Mouse (Mus musculus): ENCODE data around the gene Bdkrb2. TPM values are rescaled to one million over a fixed set of nuclear protein-coding genes. Genes with fewer than 3 reads are reported as not detected.

The Bdkrb2 gene
- polyA plus RNA-seq, 1 experiment from 2014 or later, result 4.0 TPM

- Histone ChIP-seq H3K27ac (replicated peaks) (no peak overlapping the region; the same call in 1 of the 2 replicates), H3K4me2 (replicated peaks; ENCODE audit: low read depth) (no peak overlapping the region; the same call in 1 of the 2 replicates), H3K4me1 (replicated peaks; ENCODE audit: control insufficient read depth, insufficient read depth) (peaks cover 2% of the 10 kb centered on the region; the same call in 1 of the 2 replicates), H3K9me3 (ENCODE audit: control insufficient read depth, low read length) (no peaks in the 10 kb centered on the region), H3K27me3 (ENCODE audit: control insufficient read depth, insufficient read depth, low read length) (no peaks in the 10 kb centered on the region), H3K4me3 (ENCODE audit: low read depth, low read length) (no peak overlapping the region), H3K36me3 (ENCODE audit: control insufficient read depth, insufficient read depth, low read length) (no peaks in the 10 kb centered on the region), H3K9ac (ENCODE audit: low read length) (no peak overlapping the region)
- DNase-seq (ENCODE audit: low spot score) (peak; percentile 77), ATAC-seq (ENCODE audit: low FRiP score, low TSS enrichment) (peak; percentile 58)
- TF ChIP-seq EP300 (optimal IDR thresholded peaks at IDR 0.05), result no peak
- peak; percentile 30 for TF ChIP-seq CTCF (IDR thresholded peaks at IDR 0.05; ENCODE audit: low read depth)
- WGBS, result 18% methylated on average over 2 of the region's 2 CpGs
Observed at GRCm38 (mm10) chr12:105583484-105583883, 20.5 kb downstream of the Bdkrb2 start.

- 26% methylated on average over 11 of the region's 12 CpGs for WGBS
- Histone ChIP-seq H3K9me3 (ENCODE audit: control insufficient read depth, low read length) (no peaks in the 10 kb centered on the region), H3K4me1 (replicated peaks; ENCODE audit: control insufficient read depth, insufficient read depth) (peaks cover 2% of the 10 kb centered on the region; the same call in 1 of the 2 replicates), H3K4me2 (replicated peaks; ENCODE audit: low read depth) (no peak overlapping the region), H3K4me3 (ENCODE audit: low read depth, low read length) (no peak overlapping the region), H3K27ac (replicated peaks) (no peak overlapping the region), H3K27me3 (ENCODE audit: control insufficient read depth, insufficient read depth, low read length) (no peaks in the 10 kb centered on the region), H3K36me3 (ENCODE audit: control insufficient read depth, insufficient read depth, low read length) (no peaks in the 10 kb centered on the region), H3K9ac (ENCODE audit: low read length) (no peak overlapping the region)
- peak; percentile 73 for DNase-seq (ENCODE audit: low spot score)
- peak; percentile 71 for ATAC-seq (ENCODE audit: low FRiP score, low TSS enrichment)
- TF ChIP-seq EP300 (optimal IDR thresholded peaks at IDR 0.05), result no peak
- peak; percentile 98 for TF ChIP-seq CTCF (IDR thresholded peaks at IDR 0.05; ENCODE audit: low read depth)
Observed at GRCm38 (mm10) chr12:105584851-105585250, 21.8 kb downstream of the Bdkrb2 start.

GRCm38 (mm10) chr12:105587526-105587925, 24.5 kb downstream of the Bdkrb2 start:
- no peaks in the 10 kb centered on the region for H3K27me3 ChIP-seq (ENCODE audit: control insufficient read depth, insufficient read depth, low read length)
- no peak overlapping the region for H3K4me2 ChIP-seq (replicated peaks; ENCODE audit: low read depth)
- H3K27ac ChIP-seq (replicated peaks), result no peak overlapping the region
- no peak for ATAC-seq (ENCODE audit: low FRiP score, low TSS enrichment)
- TF ChIP-seq EP300 (optimal IDR thresholded peaks at IDR 0.05) (no peak), CTCF (IDR thresholded peaks at IDR 0.05; ENCODE audit: low read depth) (no peak)
- no peak overlapping the region for H3K9ac ChIP-seq (ENCODE audit: low read length)
- no peak overlapping the region for H3K4me3 ChIP-seq (ENCODE audit: low read depth, low read length)
- WGBS, result 79% methylated on average over 8 of the region's 8 CpGs
- no peak for DNase-seq (ENCODE audit: low spot score)
- H3K4me1 ChIP-seq (replicated peaks; ENCODE audit: control insufficient read depth, insufficient read depth), result peaks cover 2% of the 10 kb centered on the region; the same call in 1 of the 2 replicates
- no peaks in the 10 kb centered on the region for H3K9me3 ChIP-seq (ENCODE audit: control insufficient read depth, low read length)
- no peaks in the 10 kb centered on the region for H3K36me3 ChIP-seq (ENCODE audit: control insufficient read depth, insufficient read depth, low read length)

- no peak for DNase-seq (ENCODE audit: low spot score)
- Histone ChIP-seq H3K9ac (ENCODE audit: low read length) (no peak overlapping the region), H3K4me1 (replicated peaks; ENCODE audit: control insufficient read depth, insufficient read depth) (no peaks in the 10 kb centered on the region), H3K36me3 (ENCODE audit: control insufficient read depth, insufficient read depth, low read length) (no peaks in the 10 kb centered on the region), H3K9me3 (ENCODE audit: control insufficient read depth, low read length) (no peaks in the 10 kb centered on the region), H3K27ac (replicated peaks) (no peak overlapping the region), H3K27me3 (ENCODE audit: control insufficient read depth, insufficient read depth, low read length) (no peaks in the 10 kb centered on the region), H3K4me3 (ENCODE audit: low read depth, low read length) (no peak overlapping the region), H3K4me2 (replicated peaks; ENCODE audit: low read depth) (no peak overlapping the region)
- WGBS, result 72% methylated on average over 7 of the region's 7 CpGs
- no peak for ATAC-seq (ENCODE audit: low FRiP score, low TSS enrichment)
- no peak for TF ChIP-seq EP300 (optimal IDR thresholded peaks at IDR 0.05)
- no peak for TF ChIP-seq CTCF (IDR thresholded peaks at IDR 0.05; ENCODE audit: low read depth)
Observed at GRCm38 (mm10) chr12:105590786-105591185, 27.8 kb downstream of the Bdkrb2 start.

- ATAC-seq (ENCODE audit: low FRiP score, low TSS enrichment), result no peak
- 94% methylated on average over 23 of the region's 23 CpGs for WGBS
- TF ChIP-seq CTCF (IDR thresholded peaks at IDR 0.05; ENCODE audit: low read depth) (no peak), EP300 (optimal IDR thresholded peaks at IDR 0.05) (no peak)
Observed at GRCm38 (mm10) chr12:105592361-105592761, 29.3 kb downstream of the Bdkrb2 start.

GRCm38 (mm10) chr12:105593471-105593870, 30.4 kb downstream of the Bdkrb2 start:
- H3K4me1 ChIP-seq (replicated peaks; ENCODE audit: control insufficient read depth, insufficient read depth), result no peaks in the 10 kb centered on the region
- TF ChIP-seq CTCF (IDR thresholded peaks at IDR 0.05; ENCODE audit: low read depth) (no peak), EP300 (optimal IDR thresholded peaks at IDR 0.05) (no peak)
- no peaks in the 10 kb centered on the region for H3K36me3 ChIP-seq (ENCODE audit: control insufficient read depth, insufficient read depth, low read length)
- no peak overlapping the region for H3K27ac ChIP-seq (replicated peaks)
- H3K9ac ChIP-seq (ENCODE audit: low read length), result no peak overlapping the region
- H3K27me3 ChIP-seq (ENCODE audit: control insufficient read depth, insufficient read depth, low read length), result no peaks in the 10 kb centered on the region
- no peak overlapping the region for H3K4me3 ChIP-seq (ENCODE audit: low read depth, low read length)
- ATAC-seq (ENCODE audit: low FRiP score, low TSS enrichment) (no peak), DNase-seq (ENCODE audit: low spot score) (no peak)
- no peaks in the 10 kb centered on the region for H3K9me3 ChIP-seq (ENCODE audit: control insufficient read depth, low read length)
- H3K4me2 ChIP-seq (replicated peaks; ENCODE audit: low read depth), result no peak overlapping the region
- WGBS, result 49% methylated on average over 4 of the region's 4 CpGs

More at GRCm38 (mm10) chr12:105592361-105592761, 29.3 kb downstream of the Bdkrb2 start:
- Histone ChIP-seq H3K9ac (ENCODE audit: low read length) (no peak overlapping the region), H3K9me3 (ENCODE audit: control insufficient read depth, low read length) (no peaks in the 10 kb centered on the region), H3K4me3 (ENCODE audit: low read depth, low read length) (no peak overlapping the region), H3K27ac (replicated peaks) (no peak overlapping the region), H3K4me2 (replicated peaks; ENCODE audit: low read depth) (no peak overlapping the region), H3K4me1 (replicated peaks; ENCODE audit: control insufficient read depth, insufficient read depth) (no peaks in the 10 kb centered on the region), H3K27me3 (ENCODE audit: control insufficient read depth, insufficient read depth, low read length) (no peaks in the 10 kb centered on the region), H3K36me3 (ENCODE audit: control insufficient read depth, insufficient read depth, low read length) (no peaks in the 10 kb centered on the region)
- no peak for DNase-seq (ENCODE audit: low spot score)
